Mouse (Mus musculus): Measurements from ENCODE around the gene Eps8. TPM values are rescaled to one million over a fixed set of nuclear protein-coding genes. Genes with fewer than 3 reads are reported as not detected.

The Eps8 gene
- 10.0 and 13.7 TPM in 2 replicates for polyA plus RNA-seq (2014; fragmentation: Nextera tagmentation; extraction: Ambion mirVana)

- no peak within 1 kb of the TSS for H3K9ac ChIP-seq (replicated peaks; ENCODE audit: low read length)
- no peaks in the 10 kb centered on the region for H3K27me3 ChIP-seq (ENCODE audit: control insufficient read depth, insufficient read depth, low read length)
- no peak for DNase-seq (ENCODE audit: low spot score)
- no peaks in the 10 kb centered on the region for H3K4me1 ChIP-seq (ENCODE audit: control insufficient read depth, insufficient read depth, low read length)
- ATAC-seq (replicated peaks; ENCODE audit: insufficient number of reproducible peaks, low FRiP score, low TSS enrichment, low read depth): no peak
- no peak within 1 kb of the TSS for H3K4me2 ChIP-seq (ENCODE audit: low read depth, low read length)
- H3K4me3 ChIP-seq (ENCODE audit: low read depth, low read length): no peak within 1 kb of the TSS
- H3K27ac ChIP-seq (replicated peaks; ENCODE audit: low read depth, low read length): no peak within 1 kb of the TSS
- WGBS: 71% methylated on average over 2 of the region's 2 CpGs
- H3K9me3 ChIP-seq (replicated peaks; ENCODE audit: control insufficient read depth, low read length): no peaks in the 10 kb centered on the region
- H3K36me3 ChIP-seq (replicated peaks; ENCODE audit: control insufficient read depth, insufficient read depth, low read depth, low read length): no peaks in the 10 kb centered on the region
Observed at GRCm38 (mm10) chr6:137654776-137655175, at the start of gene Eps8. Eps8 (minus strand) TSS chr6:137654876.

- Histone ChIP-seq H3K4me3 (ENCODE audit: low read depth, low read length) (no peak overlapping the region), H3K4me1 (ENCODE audit: control insufficient read depth, insufficient read depth, low read length) (no peaks in the 10 kb centered on the region), H3K9me3 (replicated peaks; ENCODE audit: control insufficient read depth, low read length) (no peaks in the 10 kb centered on the region), H3K9ac (replicated peaks; ENCODE audit: low read length) (no peak overlapping the region), H3K27ac (replicated peaks; ENCODE audit: low read depth, low read length) (no peak overlapping the region), H3K4me2 (ENCODE audit: low read depth, low read length) (no peak overlapping the region), H3K36me3 (replicated peaks; ENCODE audit: control insufficient read depth, insufficient read depth, low read depth, low read length) (no peaks in the 10 kb centered on the region), H3K27me3 (ENCODE audit: control insufficient read depth, insufficient read depth, low read length) (no peaks in the 10 kb centered on the region)
- WGBS: 83% methylated on average over 7 of the region's 7 CpGs
- DNase-seq (ENCODE audit: low spot score) (no peak), ATAC-seq (replicated peaks; ENCODE audit: insufficient number of reproducible peaks, low FRiP score, low TSS enrichment, low read depth) (no peak)
Observed at GRCm38 (mm10) chr6:137703431-137703830, 48.8 kb upstream of the Eps8 start.

GRCm38 (mm10) chr6:137702918-137703317, 48.2 kb upstream of the Eps8 start:
- no peak for DNase-seq (ENCODE audit: low spot score)
- H3K36me3 ChIP-seq (replicated peaks; ENCODE audit: control insufficient read depth, insufficient read depth, low read depth, low read length): no peaks in the 10 kb centered on the region
- no peak overlapping the region for H3K4me2 ChIP-seq (ENCODE audit: low read depth, low read length)
- no peak overlapping the region for H3K27ac ChIP-seq (replicated peaks; ENCODE audit: low read depth, low read length)
- no peaks in the 10 kb centered on the region for H3K4me1 ChIP-seq (ENCODE audit: control insufficient read depth, insufficient read depth, low read length)
- ATAC-seq (replicated peaks; ENCODE audit: insufficient number of reproducible peaks, low FRiP score, low TSS enrichment, low read depth): no peak
- no peak overlapping the region for H3K4me3 ChIP-seq (ENCODE audit: low read depth, low read length)
- H3K27me3 ChIP-seq (ENCODE audit: control insufficient read depth, insufficient read depth, low read length): no peaks in the 10 kb centered on the region
- no peaks in the 10 kb centered on the region for H3K9me3 ChIP-seq (replicated peaks; ENCODE audit: control insufficient read depth, low read length)
- WGBS: 86% methylated on average over 4 of the region's 4 CpGs
- no peak overlapping the region for H3K9ac ChIP-seq (replicated peaks; ENCODE audit: low read length)

GRCm38 (mm10) chr6:137702186-137702585, 47.5 kb upstream of the Eps8 start:
- WGBS: 94% methylated on average over 3 of the region's 3 CpGs
- Histone ChIP-seq H3K4me2 (ENCODE audit: low read depth, low read length) (no peak overlapping the region), H3K36me3 (replicated peaks; ENCODE audit: control insufficient read depth, insufficient read depth, low read depth, low read length) (no peaks in the 10 kb centered on the region), H3K27ac (replicated peaks; ENCODE audit: low read depth, low read length) (no peak overlapping the region), H3K9ac (replicated peaks; ENCODE audit: low read length) (no peak overlapping the region), H3K4me1 (ENCODE audit: control insufficient read depth, insufficient read depth, low read length) (no peaks in the 10 kb centered on the region), H3K27me3 (ENCODE audit: control insufficient read depth, insufficient read depth, low read length) (no peaks in the 10 kb centered on the region), H3K4me3 (ENCODE audit: low read depth, low read length) (no peak overlapping the region), H3K9me3 (replicated peaks; ENCODE audit: control insufficient read depth, low read length) (no peaks in the 10 kb centered on the region)
- ATAC-seq (replicated peaks; ENCODE audit: insufficient number of reproducible peaks, low FRiP score, low TSS enrichment, low read depth): no peak
- DNase-seq (ENCODE audit: low spot score): no peak

- Histone ChIP-seq H3K27me3 (ENCODE audit: control insufficient read depth, insufficient read depth, low read length) (no peaks in the 10 kb centered on the region), H3K9ac (replicated peaks; ENCODE audit: low read length) (no peak overlapping the region), H3K4me1 (ENCODE audit: control insufficient read depth, insufficient read depth, low read length) (no peaks in the 10 kb centered on the region), H3K36me3 (replicated peaks; ENCODE audit: control insufficient read depth, insufficient read depth, low read depth, low read length) (no peaks in the 10 kb centered on the region), H3K4me3 (ENCODE audit: low read depth, low read length) (no peak overlapping the region), H3K27ac (replicated peaks; ENCODE audit: low read depth, low read length) (no peak overlapping the region), H3K9me3 (replicated peaks; ENCODE audit: control insufficient read depth, low read length) (no peaks in the 10 kb centered on the region), H3K4me2 (ENCODE audit: low read depth, low read length) (no peak overlapping the region)
- no peak for DNase-seq (ENCODE audit: low spot score)
- 90% methylated on average over 7 of the region's 7 CpGs for WGBS
- ATAC-seq (replicated peaks; ENCODE audit: insufficient number of reproducible peaks, low FRiP score, low TSS enrichment, low read depth): no peak
Observed at GRCm38 (mm10) chr6:137699434-137699833, 44.8 kb upstream of the Eps8 start.

GRCm38 (mm10) chr6:137696445-137697204, 41.9 kb upstream of the Eps8 start:
- Histone ChIP-seq H3K36me3 (replicated peaks; ENCODE audit: control insufficient read depth, insufficient read depth, low read depth, low read length) (no peaks in the 10 kb centered on the region), H3K4me2 (ENCODE audit: low read depth, low read length) (no peak overlapping the region), H3K4me1 (ENCODE audit: control insufficient read depth, insufficient read depth, low read length) (no peaks in the 10 kb centered on the region), H3K27me3 (ENCODE audit: control insufficient read depth, insufficient read depth, low read length) (no peaks in the 10 kb centered on the region), H3K4me3 (ENCODE audit: low read depth, low read length) (no peak overlapping the region), H3K27ac (replicated peaks; ENCODE audit: low read depth, low read length) (no peak overlapping the region), H3K9me3 (replicated peaks; ENCODE audit: control insufficient read depth, low read length) (no peaks in the 10 kb centered on the region), H3K9ac (replicated peaks; ENCODE audit: low read length) (no peak overlapping the region)
- DNase-seq (ENCODE audit: low spot score) (no peak), ATAC-seq (replicated peaks; ENCODE audit: insufficient number of reproducible peaks, low FRiP score, low TSS enrichment, low read depth) (no peak)
- 70% methylated on average over 8 of the region's 8 CpGs for WGBS

GRCm38 (mm10) chr6:137695046-137695445, 40.4 kb upstream of the Eps8 start:
- no peak for ATAC-seq (replicated peaks; ENCODE audit: insufficient number of reproducible peaks, low FRiP score, low TSS enrichment, low read depth)
- no peak for DNase-seq (ENCODE audit: low spot score)
- Histone ChIP-seq H3K9me3 (replicated peaks; ENCODE audit: control insufficient read depth, low read length) (no peaks in the 10 kb centered on the region), H3K4me2 (ENCODE audit: low read depth, low read length) (no peak overlapping the region), H3K4me3 (ENCODE audit: low read depth, low read length) (no peak overlapping the region), H3K36me3 (replicated peaks; ENCODE audit: control insufficient read depth, insufficient read depth, low read depth, low read length) (no peaks in the 10 kb centered on the region), H3K4me1 (ENCODE audit: control insufficient read depth, insufficient read depth, low read length) (no peaks in the 10 kb centered on the region), H3K27me3 (ENCODE audit: control insufficient read depth, insufficient read depth, low read length) (no peaks in the 10 kb centered on the region), H3K27ac (replicated peaks; ENCODE audit: low read depth, low read length) (no peak overlapping the region), H3K9ac (replicated peaks; ENCODE audit: low read length) (no peak overlapping the region)
- 91% methylated on average over 8 of the region's 8 CpGs for WGBS

- Histone ChIP-seq H3K36me3 (replicated peaks; ENCODE audit: control insufficient read depth, insufficient read depth, low read depth, low read length) (no peaks in the 10 kb centered on the region), H3K9ac (replicated peaks; ENCODE audit: low read length) (no peak overlapping the region), H3K9me3 (replicated peaks; ENCODE audit: control insufficient read depth, low read length) (no peaks in the 10 kb centered on the region), H3K4me3 (ENCODE audit: low read depth, low read length) (no peak overlapping the region), H3K4me1 (ENCODE audit: control insufficient read depth, insufficient read depth, low read length) (no peaks in the 10 kb centered on the region), H3K4me2 (ENCODE audit: low read depth, low read length) (no peak overlapping the region), H3K27me3 (ENCODE audit: control insufficient read depth, insufficient read depth, low read length) (no peaks in the 10 kb centered on the region), H3K27ac (replicated peaks; ENCODE audit: low read depth, low read length) (no peak overlapping the region)
- DNase-seq (ENCODE audit: low spot score): no peak
- WGBS: 72% methylated on average over 2 of the region's 2 CpGs
- ATAC-seq (replicated peaks; ENCODE audit: insufficient number of reproducible peaks, low FRiP score, low TSS enrichment, low read depth): no peak
Observed at GRCm38 (mm10) chr6:137694310-137694709, 39.6 kb upstream of the Eps8 start.

Data from embryonic facial prominence, embryonic 11.5 days (tissue).